Mouse (Mus musculus) layer of hippocampus, adult 2 months (tissue): ENCODE measurements at regions not wholly inside any gene's neighbourhood (a gene's known extent, or its start where the extent isn't known, plus 50 kb on each side); places are given as distances from the start of the nearest gene placed in this dataset.

Experiments
- DNase-seq, 2 experiments: peaks; one replicate each; pipeline ENCODE4 v3.0.0; 2022; ENCODE audit warnings: low spot score in 2 of 2
- H3K27ac ChIP-seq: fragments of 200-600 bp; 2 replicates; pipeline ENCODE4 v1.8.1; 2022
- H3K4me3 ChIP-seq: fragments of 200-600 bp; 2 replicates; pipeline ENCODE4 v1.8.1; 2022; ENCODE audit warnings: mild to moderate bottlenecking
- CTCF ChIP-seq: fragments of 200-600 bp; conservative IDR thresholded peaks from 2 replicates; pipeline ENCODE4 v1.8.1; 2022; ENCODE audit warnings: antibody characterized with exemption, mild to moderate bottlenecking, moderate library complexity

DNA sequence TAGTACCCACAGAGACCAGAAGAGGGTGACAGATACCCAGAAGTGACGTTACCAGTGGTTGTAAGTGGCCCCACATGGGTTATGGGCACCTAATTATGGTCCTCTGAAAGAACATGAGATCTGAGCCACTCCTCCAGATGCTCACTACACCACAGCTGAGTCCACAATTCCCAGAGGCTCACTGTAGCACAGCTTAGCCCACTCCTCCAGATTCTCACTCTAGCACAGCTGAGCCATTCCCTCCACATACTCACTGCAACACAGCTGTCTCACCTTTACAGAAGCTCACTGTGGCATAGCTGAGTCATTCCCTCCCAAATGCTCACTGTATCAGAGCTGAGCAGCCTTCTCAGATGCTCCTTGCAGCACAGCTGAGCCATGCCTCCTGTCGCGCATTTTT, 286.9 kb upstream of the Dpp10 start:
- TF ChIP-seq CTCF = peak; percentile 28
- Histone ChIP-seq H3K4me3 (no peak overlapping the region), H3K27ac (no peak overlapping the region)
- no peak for DNase-seq
